Mouse (Mus musculus) intestine, embryonic 15.5 days (tissue): ENCODE results near the gene Spsb2. TPM values are rescaled to one million over a fixed set of nuclear protein-coding genes. Genes with fewer than 3 reads are reported as not detected.

Source experiments
- ATAC-seq: fragments of 200-750 bp; cut with Nextera tagmentation; 2 replicates; pipeline ENCODE4 v1.8.0; 2017; ENCODE audit warnings: moderate TSS enrichment, moderate library complexity
- H3K27ac ChIP-seq: fragments of 300-500 bp; sonication (generic); 2 replicates; pipeline ENCODE4 v1.5.1; 2015; ENCODE audit warnings: mild to moderate bottlenecking, inconsistent platforms
- H3K27me3 ChIP-seq: fragments of 300-500 bp; sonication (generic); replicated peaks from 2 replicates; pipeline ENCODE4 v1.6.1; 2015; ENCODE audit warnings: inconsistent platforms
- H3K36me3 ChIP-seq: fragments of 300-500 bp; sonication (generic); 2 replicates; pipeline ENCODE4 v1.6.1; 2015; ENCODE audit warnings: inconsistent platforms
- H3K4me1 ChIP-seq: fragments of 300-500 bp; sonication (generic); replicated peaks from 2 replicates; pipeline ENCODE4 v1.6.1; 2015; ENCODE audit warnings: inconsistent platforms
- H3K4me2 ChIP-seq: fragments of 300-500 bp; sonication (generic); replicated peaks from 2 replicates; pipeline ENCODE4 v1.6.1; 2015; ENCODE audit warnings: mild to moderate bottlenecking, inconsistent platforms
- H3K4me3 ChIP-seq: fragments of 300-500 bp; sonication (generic); replicated peaks from 2 replicates; pipeline ENCODE4 v1.5.1; 2015; ENCODE audit warnings: inconsistent platforms
- H3K9ac ChIP-seq: fragments of 300-500 bp; sonication (generic); 2 replicates; pipeline ENCODE4 v1.6.1; 2015; ENCODE audit warnings: inconsistent platforms
- H3K9me3 ChIP-seq: fragments of 300-500 bp; sonication (generic); 2 replicates; pipeline ENCODE4 v1.6.1; 2016; ENCODE audit warnings: inconsistent platforms
- WGBS: fragments of 180-500 bp; shearing (Covaris S2); methylation state at CpG from one replicate; pipeline ENCODE4 v1.1.7; 2015; 5-methylcytosine and 5-hydroxymethylcytosine counted together
- polyA plus RNA-seq: library from polyadenylated mRNA; unstranded; fragments of >200 nt; fragmentation: Nextera tagmentation; extraction: Ambion mirVana; gene quantifications from 2 replicates; pipeline ENCODE4 v1.2.1, GENCODE M21; 2015

Gene Spsb2
- polyA plus RNA-seq, result 16.1 and 16.3 TPM in 2 replicates

DNA sequence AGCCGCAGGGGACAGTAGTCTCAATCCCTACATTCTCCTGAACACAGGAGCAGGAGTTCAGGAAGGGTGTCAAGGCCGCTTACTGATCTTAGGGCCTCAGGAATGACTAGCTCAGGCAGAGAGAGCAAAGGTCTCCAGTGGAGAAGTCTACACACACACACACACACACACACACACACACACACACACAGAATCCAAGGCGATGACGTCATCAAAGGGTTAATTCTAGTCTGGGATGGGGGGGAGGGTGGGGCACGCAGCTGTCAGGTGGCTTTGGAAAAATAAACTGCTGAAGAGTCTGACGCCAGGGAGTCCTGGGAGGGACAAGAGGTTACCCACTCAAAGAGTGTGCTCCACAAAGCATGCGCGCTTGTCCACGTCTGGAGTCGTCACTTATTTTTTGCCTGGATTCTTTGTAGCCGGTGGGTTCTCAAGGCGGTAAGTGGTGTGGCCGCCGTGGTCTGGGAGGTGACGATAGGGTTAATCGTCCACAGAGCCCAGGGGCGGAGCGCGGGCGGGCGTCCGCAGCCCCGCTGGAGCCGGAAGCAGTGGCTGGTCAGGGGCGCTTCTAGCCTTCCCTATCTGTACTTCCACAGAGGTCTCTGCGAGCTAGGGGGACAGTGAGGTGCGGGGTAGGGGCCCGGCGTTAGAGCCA lies at the start of gene Spsb2:
Gene Spsb2 (plus strand): TSS at position 304 of the 655 bp plus-strand sequence.
- Histone ChIP-seq H3K27me3 (no peaks in the 10 kb centered on the region), H3K4me3 (peak within 1 kb of the TSS; percentile 63), H3K4me2 (peak within 1 kb of the TSS; percentile 97), H3K9ac (peak within 1 kb of the TSS; percentile 73), H3K9me3 (no peaks in the 10 kb centered on the region), H3K36me3 (peaks cover 11% of the 10 kb centered on the region), H3K27ac (peak within 1 kb of the TSS; percentile 97), H3K4me1 (peaks cover 29% of the 10 kb centered on the region)
- WGBS, result 3% methylated on average over 29 of the region's 29 CpGs
- peak; percentile 67 for ATAC-seq

DNA sequence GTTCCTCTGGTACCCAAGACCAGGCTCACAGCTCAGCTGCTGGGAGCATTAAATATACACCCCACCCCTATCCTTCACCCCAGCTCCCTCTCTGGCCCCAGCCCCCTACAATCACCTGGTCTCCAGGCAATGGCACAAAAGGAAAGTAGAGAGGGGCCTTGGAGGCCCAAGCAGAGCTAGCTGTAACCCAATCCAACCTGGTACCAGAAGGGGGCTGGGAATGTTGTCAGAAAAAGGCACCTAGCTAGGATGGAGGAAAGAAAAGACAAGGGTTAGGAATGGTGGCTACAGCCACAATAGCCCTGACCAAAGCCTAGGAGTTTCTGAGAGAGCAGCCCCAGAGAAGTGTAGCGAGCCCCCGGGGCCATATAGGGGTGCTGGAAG lies 49.6 kb upstream of the Spsb2 start:
- Histone ChIP-seq H3K27me3 (no peaks in the 10 kb centered on the region), H3K9me3 (no peaks in the 10 kb centered on the region), H3K4me2 (peak overlapping the region; percentile 75), H3K36me3 (no peaks in the 10 kb centered on the region), H3K4me3 (no peak overlapping the region; the same call in 1 of the 2 replicates), H3K27ac (peak overlapping the region; percentile 96), H3K4me1 (peaks cover 34% of the 10 kb centered on the region), H3K9ac (peak overlapping the region; percentile 29; the same call in 1 of the 2 replicates)
- ATAC-seq, result no peak
- WGBS, result 37% methylated on average over 2 of the region's 2 CpGs

GRCm38 (mm10) chr6:124759259-124759658 lies 49.2 kb upstream of the Spsb2 start:
- Histone ChIP-seq H3K27ac (peak overlapping the region; percentile 96), H3K4me1 (peaks cover 30% of the 10 kb centered on the region), H3K9me3 (no peaks in the 10 kb centered on the region), H3K27me3 (no peaks in the 10 kb centered on the region), H3K4me3 (no peak overlapping the region; the same call in 1 of the 2 replicates), H3K4me2 (peak overlapping the region; percentile 75), H3K36me3 (no peaks in the 10 kb centered on the region), H3K9ac (peak overlapping the region; percentile 29; the same call in 1 of the 2 replicates)
- peak; percentile 37 for ATAC-seq
- 2% methylated on average over 5 of the region's 5 CpGs for WGBS

GRCm38 (mm10) chr6:124765951-124766350 lies 42.5 kb upstream of the Spsb2 start:
- H3K9me3 ChIP-seq, result no peaks in the 10 kb centered on the region

GRCm38 (mm10) chr6:124767536-124767919 lies 40.9 kb upstream of the Spsb2 start:
- no peak overlapping the region for H3K4me3 ChIP-seq

More at GRCm38 (mm10) chr6:124765951-124766350, 42.5 kb upstream of the Spsb2 start:
- Histone ChIP-seq H3K9ac (no peak overlapping the region), H3K4me2 (no peak overlapping the region), H3K4me3 (no peak overlapping the region), H3K27me3 (0 out of 2 replicates have a peak, but pooled peaks cover 2% of the 10 kb centered on the region), H3K36me3 (no peaks in the 10 kb centered on the region), H3K27ac (no peak overlapping the region), H3K4me1 (peaks cover 24% of the 10 kb centered on the region)
- no peak for ATAC-seq
- 89% methylated on average over 7 of the region's 7 CpGs for WGBS

GRCm38 (mm10) chr6:124767920-124768703 lies 40.3 kb upstream of the Spsb2 start:
- H3K27me3 ChIP-seq, result 0 out of 2 replicates have a peak, but pooled peaks cover 2% of the 10 kb centered on the region
- no peak overlapping the region for H3K27ac ChIP-seq
- peak; percentile 46 for ATAC-seq
- H3K4me3 ChIP-seq, result peak overlapping the region; percentile 57
- peaks cover 24% of the 10 kb centered on the region for H3K4me1 ChIP-seq
- H3K9me3 ChIP-seq, result no peaks in the 10 kb centered on the region
- WGBS, result 33% methylated on average over 19 of the region's 19 CpGs
- peak overlapping the region; percentile 96 for H3K4me2 ChIP-seq
- H3K9ac ChIP-seq, result peak overlapping the region; percentile 60
- no peaks in the 10 kb centered on the region for H3K36me3 ChIP-seq

More at GRCm38 (mm10) chr6:124767536-124767919, 40.9 kb upstream of the Spsb2 start:
- Histone ChIP-seq H3K27me3 (0 out of 2 replicates have a peak, but pooled peaks cover 2% of the 10 kb centered on the region), H3K9ac (no peak overlapping the region), H3K36me3 (no peaks in the 10 kb centered on the region), H3K9me3 (no peaks in the 10 kb centered on the region), H3K4me1 (peaks cover 24% of the 10 kb centered on the region), H3K4me2 (peak overlapping the region; percentile 96; the same call in 1 of the 2 replicates), H3K27ac (no peak overlapping the region)
- WGBS, result 65% methylated on average over 4 of the region's 4 CpGs
- no peak for ATAC-seq

- H3K4me2 ChIP-seq, result peak overlapping the region; percentile 96
- H3K9me3 ChIP-seq, result no peaks in the 10 kb centered on the region
- H3K4me1 ChIP-seq, result peaks cover 24% of the 10 kb centered on the region
- no peaks in the 10 kb centered on the region for H3K36me3 ChIP-seq
- peak overlapping the region; percentile 60 for H3K9ac ChIP-seq
- 8% methylated on average over 9 of the region's 9 CpGs for WGBS
- H3K27ac ChIP-seq, result no peak overlapping the region
- peak; percentile 19; the same call in 1 of the 2 replicates for ATAC-seq
- peak overlapping the region; percentile 57 for H3K4me3 ChIP-seq
- 0 out of 2 replicates have a peak, but pooled peaks cover 2% of the 10 kb centered on the region for H3K27me3 ChIP-seq
Measured at GRCm38 (mm10) chr6:124768704-124769044, 39.8 kb upstream of the Spsb2 start.

- no peak within 1 kb of the TSS for H3K27ac ChIP-seq
- WGBS, result under 1% methylated on average over 54 of the region's 54 CpGs
- ATAC-seq, result peak; percentile 77
Measured at GRCm38 (mm10) chr6:124769101-124769765, 39.2 kb upstream of the Spsb2 start, which contains the start of gene Eno2. Gene Eno2, minus strand, starts transcription at chr6:124769673.

DNA sequence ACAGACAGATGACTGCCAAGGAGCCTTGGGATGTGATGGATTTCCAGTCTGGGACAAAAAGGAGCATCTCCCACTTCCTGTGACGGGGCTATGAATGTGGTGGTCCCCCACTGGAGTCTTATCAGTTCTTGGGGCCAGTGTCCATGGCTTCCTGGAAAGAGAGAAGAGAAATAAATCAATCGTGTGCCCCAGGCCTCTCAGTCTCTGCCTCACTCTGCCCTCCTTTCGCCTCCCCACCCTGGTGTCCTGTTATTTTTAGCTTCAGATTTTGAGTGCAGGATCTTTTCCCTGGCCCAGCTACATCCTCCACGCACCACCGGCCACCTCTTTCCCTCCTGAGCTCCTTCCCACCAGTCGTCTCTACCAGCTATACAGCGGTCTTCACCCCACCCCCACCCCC lies 38.4 kb upstream of the Spsb2 start:
- Histone ChIP-seq H3K4me2 (peak overlapping the region; percentile 96), H3K9me3 (no peaks in the 10 kb centered on the region), H3K4me3 (peak overlapping the region; percentile 57), H3K36me3 (no peaks in the 10 kb centered on the region), H3K27ac (no peak overlapping the region), H3K9ac (peak overlapping the region; percentile 60; the same call in 1 of the 2 replicates), H3K27me3 (0 out of 2 replicates have a peak, but pooled peaks cover 2% of the 10 kb centered on the region), H3K4me1 (peaks cover 24% of the 10 kb centered on the region)
- no peak for ATAC-seq
- WGBS, result 62% methylated on average over 7 of the region's 7 CpGs

More at GRCm38 (mm10) chr6:124769101-124769765, 39.2 kb upstream of the Spsb2 start, which contains the start of gene Eno2:
- no peaks in the 10 kb centered on the region for H3K36me3 ChIP-seq
- H3K9ac ChIP-seq, result peak within 1 kb of the TSS; percentile 60
- H3K4me1 ChIP-seq, result peaks cover 24% of the 10 kb centered on the region
- H3K27me3 ChIP-seq, result 0 out of 2 replicates have a peak, but pooled peaks cover 2% of the 10 kb centered on the region
- peak within 1 kb of the TSS; percentile 96 for H3K4me2 ChIP-seq
- peak within 1 kb of the TSS; percentile 57 for H3K4me3 ChIP-seq
- H3K9me3 ChIP-seq, result no peaks in the 10 kb centered on the region

GRCm38 (mm10) chr6:124770511-124770910 lies 38.0 kb upstream of the Spsb2 start:
- Histone ChIP-seq H3K4me1 (peaks cover 24% of the 10 kb centered on the region), H3K4me3 (no peak overlapping the region)
- 87% methylated on average over 15 of the region's 15 CpGs for WGBS

GRCm38 (mm10) chr6:124779222-124779983 lies 29.1 kb upstream of the Spsb2 start, which contains the start of gene Lrrc23:
Gene Lrrc23, minus strand, starts transcription at chr6:124779727.
- no peaks in the 10 kb centered on the region for H3K36me3 ChIP-seq
- peaks cover 9% of the 10 kb centered on the region for H3K27me3 ChIP-seq
- H3K4me2 ChIP-seq, result peak within 1 kb of the TSS; percentile 76
- WGBS, result 3% methylated on average over 23 of the region's 23 CpGs
- H3K27ac ChIP-seq, result no peak within 1 kb of the TSS
- no peaks in the 10 kb centered on the region for H3K9me3 ChIP-seq
- H3K4me3 ChIP-seq, result peak within 1 kb of the TSS; percentile 33
- H3K4me1 ChIP-seq, result peaks cover 9% of the 10 kb centered on the region
- ATAC-seq, result peak; percentile 57; the same call in 1 of the 2 replicates
- peak within 1 kb of the TSS; percentile 28 for H3K9ac ChIP-seq

More at GRCm38 (mm10) chr6:124770511-124770910, 38.0 kb upstream of the Spsb2 start:
- no peak for ATAC-seq
- Histone ChIP-seq H3K36me3 (no peaks in the 10 kb centered on the region), H3K4me2 (no peak overlapping the region), H3K27me3 (0 out of 2 replicates have a peak, but pooled peaks cover 2% of the 10 kb centered on the region), H3K27ac (no peak overlapping the region), H3K9me3 (no peaks in the 10 kb centered on the region), H3K9ac (no peak overlapping the region)
